Mouse (Mus musculus): ENCODE data around the gene Epha2. TPM values are rescaled to one million over a fixed set of nuclear protein-coding genes. Genes with fewer than 3 reads are reported as not detected.

Epha2 gene
- polyA plus RNA-seq, 1 experiment from 2014 or later, result 3.0 TPM

GRCm38 (mm10) chr4:141297934-141298333, 3.1 kb upstream of the Epha2 start:
- Histone ChIP-seq H3K4me1 (peaks cover 63% of the 10 kb centered on the region), H3K9me3 (no peaks in the 10 kb centered on the region), H3K36me3 (replicated peaks) (no peaks in the 10 kb centered on the region), H3K27me3 (replicated peaks; ENCODE audit: low read depth, poor library complexity, severe bottlenecking) (peaks cover 99% of the 10 kb centered on the region), H3K27ac (replicated peaks) (no peak overlapping the region), H3K4me3 (no peak overlapping the region)
- 72% methylated on average over 7 of the region's 7 CpGs for WGBS
- no peak for DNase-seq (ENCODE audit: low spot score)

GRCm38 (mm10) chr4:141299356-141299755, 1.7 kb upstream of the Epha2 start:
- Histone ChIP-seq H3K9me3 (no peaks in the 10 kb centered on the region), H3K27me3 (replicated peaks; ENCODE audit: low read depth, poor library complexity, severe bottlenecking) (peaks cover 99% of the 10 kb centered on the region), H3K4me3 (no peak overlapping the region), H3K36me3 (replicated peaks) (no peaks in the 10 kb centered on the region), H3K4me1 (peaks cover 68% of the 10 kb centered on the region), H3K27ac (replicated peaks) (no peak overlapping the region)
- DNase-seq (ENCODE audit: low spot score), result no peak
- 67% methylated on average over 13 of the region's 13 CpGs for WGBS

GRCm38 (mm10) chr4:141300196-141300595, 844 bp upstream of the Epha2 start:
- DNase-seq (ENCODE audit: low spot score), result no peak
- Histone ChIP-seq H3K27ac (replicated peaks) (no peak overlapping the region), H3K27me3 (replicated peaks; ENCODE audit: low read depth, poor library complexity, severe bottlenecking) (peaks cover 100% of the 10 kb centered on the region), H3K4me1 (peaks cover 66% of the 10 kb centered on the region), H3K4me3 (no peak overlapping the region), H3K36me3 (replicated peaks) (no peaks in the 10 kb centered on the region), H3K9me3 (no peaks in the 10 kb centered on the region)
- 62% methylated on average over 4 of the region's 4 CpGs for WGBS

GRCm38 (mm10) chr4:141301591-141302427, 769 bp downstream of the Epha2 start:
- peaks cover 67% of the 10 kb centered on the region for H3K4me1 ChIP-seq
- H3K4me3 ChIP-seq, result peak overlapping the region; percentile 73
- no peaks in the 10 kb centered on the region for H3K36me3 ChIP-seq (replicated peaks)
- no peaks in the 10 kb centered on the region for H3K9me3 ChIP-seq
- no peak for DNase-seq (ENCODE audit: low spot score)
- H3K27me3 ChIP-seq (replicated peaks; ENCODE audit: low read depth, poor library complexity, severe bottlenecking), result peaks cover 100% of the 10 kb centered on the region
- peak overlapping the region; percentile 81 for H3K27ac ChIP-seq (replicated peaks)
- WGBS, result under 1% methylated on average over 51 of the region's 51 CpGs

- peaks cover 72% of the 10 kb centered on the region for H3K4me1 ChIP-seq
- 6% methylated on average over 27 of the region's 27 CpGs for WGBS
- peaks cover 3% of the 10 kb centered on the region; the same call in 1 of the 2 replicates for H3K36me3 ChIP-seq (replicated peaks)
- H3K27me3 ChIP-seq (replicated peaks; ENCODE audit: low read depth, poor library complexity, severe bottlenecking), result peaks cover 92% of the 10 kb centered on the region
- H3K4me3 ChIP-seq, result peak overlapping the region; percentile 73
- H3K9me3 ChIP-seq, result no peaks in the 10 kb centered on the region
- H3K27ac ChIP-seq (replicated peaks), result peak overlapping the region; percentile 81; the same call in 1 of the 2 replicates
- DNase-seq (ENCODE audit: low spot score), result no peak
These were observed 1.7 kb downstream of the Epha2 start for GRCm38 (mm10) chr4:141302428-141303401.

GRCm38 (mm10) chr4:141303402-141304222, 2.6 kb downstream of the Epha2 start:
- WGBS, result 48% methylated on average over 7 of the region's 7 CpGs
- Histone ChIP-seq H3K27me3 (replicated peaks; ENCODE audit: low read depth, poor library complexity, severe bottlenecking) (peaks cover 83% of the 10 kb centered on the region), H3K27ac (replicated peaks) (no peak overlapping the region), H3K4me3 (peak overlapping the region; percentile 73), H3K36me3 (replicated peaks) (peaks cover 8% of the 10 kb centered on the region), H3K4me1 (peaks cover 73% of the 10 kb centered on the region), H3K9me3 (no peaks in the 10 kb centered on the region)
- no peak for DNase-seq (ENCODE audit: low spot score)

- Histone ChIP-seq H3K36me3 (replicated peaks) (peaks cover 14% of the 10 kb centered on the region), H3K4me3 (no peak overlapping the region), H3K27me3 (replicated peaks; ENCODE audit: low read depth, poor library complexity, severe bottlenecking) (peaks cover 79% of the 10 kb centered on the region), H3K27ac (replicated peaks) (no peak overlapping the region), H3K9me3 (no peaks in the 10 kb centered on the region), H3K4me1 (peaks cover 79% of the 10 kb centered on the region)
- WGBS, result 70% methylated on average over 4 of the region's 4 CpGs
- no peak for DNase-seq (ENCODE audit: low spot score)
These were observed 3.2 kb downstream of the Epha2 start for GRCm38 (mm10) chr4:141304223-141304611.

GRCm38 (mm10) chr4:141306057-141306456, 5.0 kb downstream of the Epha2 start:
- Histone ChIP-seq H3K4me3 (no peak overlapping the region), H3K27ac (replicated peaks) (peak overlapping the region; percentile 41), H3K36me3 (replicated peaks) (peaks cover 14% of the 10 kb centered on the region), H3K27me3 (replicated peaks; ENCODE audit: low read depth, poor library complexity, severe bottlenecking) (peaks cover 64% of the 10 kb centered on the region), H3K4me1 (peaks cover 79% of the 10 kb centered on the region), H3K9me3 (no peaks in the 10 kb centered on the region)
- no peak for DNase-seq (ENCODE audit: low spot score)
- WGBS, result 33% methylated on average over 8 of the region's 8 CpGs

- H3K36me3 ChIP-seq (replicated peaks), result peaks cover 17% of the 10 kb centered on the region
- H3K27ac ChIP-seq (replicated peaks), result no peak overlapping the region
- WGBS, result 96% methylated on average over 22 of the region's 22 CpGs
- H3K9me3 ChIP-seq, result no peaks in the 10 kb centered on the region
- peaks cover 40% of the 10 kb centered on the region for H3K27me3 ChIP-seq (replicated peaks; ENCODE audit: low read depth, poor library complexity, severe bottlenecking)
- no peak for DNase-seq (ENCODE audit: low spot score)
- no peak overlapping the region for H3K4me3 ChIP-seq
- H3K4me1 ChIP-seq, result peaks cover 79% of the 10 kb centered on the region
These were observed 7.3 kb downstream of the Epha2 start for GRCm38 (mm10) chr4:141308381-141308780.

- WGBS, result 92% methylated on average over 34 of the region's 34 CpGs
- Histone ChIP-seq H3K36me3 (replicated peaks) (peaks cover 17% of the 10 kb centered on the region), H3K9me3 (no peaks in the 10 kb centered on the region), H3K4me1 (peaks cover 79% of the 10 kb centered on the region), H3K4me3 (no peak overlapping the region), H3K27me3 (replicated peaks; ENCODE audit: low read depth, poor library complexity, severe bottlenecking) (peaks cover 33% of the 10 kb centered on the region), H3K27ac (replicated peaks) (peak overlapping the region; percentile 79)
- DNase-seq (ENCODE audit: low spot score), result no peak
These were observed 8.1 kb downstream of the Epha2 start for GRCm38 (mm10) chr4:141308857-141309772.

GRCm38 (mm10) chr4:141309773-141310145, 8.7 kb downstream of the Epha2 start:
- peak overlapping the region; percentile 79 for H3K27ac ChIP-seq (replicated peaks)
- peak; percentile 37 for DNase-seq (ENCODE audit: low spot score)
- H3K36me3 ChIP-seq (replicated peaks), result peaks cover 17% of the 10 kb centered on the region
- peaks cover 27% of the 10 kb centered on the region for H3K27me3 ChIP-seq (replicated peaks; ENCODE audit: low read depth, poor library complexity, severe bottlenecking)
- H3K4me3 ChIP-seq, result no peak overlapping the region
- H3K9me3 ChIP-seq, result no peaks in the 10 kb centered on the region
- 31% methylated on average over 10 of the region's 10 CpGs for WGBS
- H3K4me1 ChIP-seq, result peaks cover 83% of the 10 kb centered on the region

Measured in embryonic facial prominence, embryonic 10.5 days (tissue).